Mouse (Mus musculus): ENCODE results near the gene Ppdpf.

DNA sequence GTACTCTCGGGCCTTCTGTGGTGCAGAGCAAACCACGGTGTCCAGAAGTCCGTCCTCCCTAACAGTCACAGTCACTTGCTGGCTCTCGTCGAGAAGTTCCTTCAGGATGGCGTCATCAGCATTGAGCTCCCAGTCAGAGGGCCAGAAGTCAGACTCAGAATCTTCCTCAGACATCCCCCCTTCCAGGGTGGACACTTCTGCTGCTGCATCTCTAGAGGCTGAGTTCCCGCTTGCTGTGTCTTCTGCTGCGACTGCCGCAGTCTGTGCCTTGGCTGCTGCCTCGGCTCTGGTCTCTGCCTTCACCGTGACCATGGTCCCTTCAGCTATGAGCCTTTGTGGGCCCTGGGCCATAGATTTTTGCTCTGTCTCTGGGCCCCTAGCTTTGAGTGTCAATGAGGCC is 47.6 kb downstream of the Ppdpf start:
- TF ChIP-seq CTCF (IDR thresholded peaks at IDR 0.05; ENCODE audit: low read depth) (no peak), EP300 (IDR thresholded peaks at IDR 0.05; ENCODE audit: low read depth) (no peak)

Measured in liver, embryonic 14.5 days (tissue).